Mouse (Mus musculus): Measurements from ENCODE around the gene Itsn2. TPM values are rescaled to one million over a fixed set of nuclear protein-coding genes. Genes with fewer than 3 reads are reported as not detected.
"Not testable (repeated sequence)": the region's sequence is repeated elsewhere in the genome, so short reads cannot be mapped to it uniquely, and the experiment has no call there.

The Itsn2 gene
- polyA plus RNA-seq (2012; rRNA removed) = 42.4 and 46.9 TPM in 2 replicates

- H3K27ac ChIP-seq (ENCODE audit: insufficient read depth, low read length) = peak within 1 kb of the TSS; percentile 91
- TF ChIP-seq POLR2A (IDR thresholded peaks at IDR 0.05; ENCODE audit: extremely low read depth, insufficient read depth, low read length) (no peak), CTCF (IDR thresholded peaks at IDR 0.05; ENCODE audit: extremely low read depth, insufficient read depth, low read length) (no peak)
These were observed at the start of gene Itsn2, which contains the start of gene Gm3625 for GRCm38 (mm10) chr12:4592541-4593165. Itsn2 (plus strand) TSS chr12:4592638. Gm3625 (minus strand) TSS chr12:4592927.

DNA sequence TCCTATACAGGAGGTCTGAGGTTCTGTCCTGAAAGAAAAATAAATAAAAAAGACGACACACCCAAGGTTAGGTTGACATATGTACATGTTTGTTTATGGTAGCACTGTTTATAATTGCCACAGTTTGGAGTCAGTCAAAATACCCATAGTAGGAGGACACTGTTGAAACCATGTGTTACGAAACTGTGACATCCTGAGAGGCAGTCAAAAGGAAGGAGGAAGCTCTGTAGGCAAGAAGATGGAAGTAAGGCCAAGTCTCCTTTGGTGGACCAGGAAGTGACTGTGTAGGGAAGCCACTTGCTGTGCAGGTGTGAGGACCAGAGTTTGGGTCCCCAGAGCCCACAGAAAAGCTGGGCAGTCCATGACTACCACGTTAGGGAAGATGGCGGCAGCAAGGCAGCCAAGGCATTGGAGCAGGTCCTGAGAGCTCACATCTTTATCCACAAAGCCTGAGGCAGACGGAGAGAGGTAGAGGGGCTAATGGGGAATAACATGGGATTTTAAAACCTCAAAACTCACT, 48.0 kb upstream of the Itsn2 start:
- TF ChIP-seq POLR2A (IDR thresholded peaks at IDR 0.05; ENCODE audit: extremely low read depth, insufficient read depth, low read length) (no peak), CTCF (IDR thresholded peaks at IDR 0.05; ENCODE audit: extremely low read depth, insufficient read depth, low read length) (no peak)

More at GRCm38 (mm10) chr12:4592541-4593165, at the start of gene Itsn2, which contains the start of gene Gm3625:
- Histone ChIP-seq H3K4me1 (ENCODE audit: control insufficient read depth, insufficient read depth, low read length) (peaks cover 9% of the 10 kb centered on the region), H3K4me3 (ENCODE audit: insufficient read depth, low read length) (peak within 1 kb of the TSS; percentile 59)

GRCm38 (mm10) chr12:4545425-4545824, 47.0 kb upstream of the Itsn2 start:
- no peak for TF ChIP-seq CTCF (IDR thresholded peaks at IDR 0.05; ENCODE audit: extremely low read depth, insufficient read depth, low read length)
- TF ChIP-seq POLR2A (IDR thresholded peaks at IDR 0.05; ENCODE audit: extremely low read depth, insufficient read depth, low read length) = no peak
- Histone ChIP-seq H3K4me3 (ENCODE audit: insufficient read depth, low read length) (no peak overlapping the region), H3K4me1 (ENCODE audit: control insufficient read depth, insufficient read depth, low read length) (no peaks in the 10 kb centered on the region), H3K27ac (ENCODE audit: insufficient read depth, low read length) (no peak overlapping the region)

More for the DNA sequence above, 48.0 kb upstream of the Itsn2 start:
- Histone ChIP-seq H3K4me3 (ENCODE audit: insufficient read depth, low read length) (no peak overlapping the region), H3K27ac (ENCODE audit: insufficient read depth, low read length) (no peak overlapping the region), H3K4me1 (ENCODE audit: control insufficient read depth, insufficient read depth, low read length) (no peaks in the 10 kb centered on the region)

- no peak for TF ChIP-seq CTCF (IDR thresholded peaks at IDR 0.05; ENCODE audit: extremely low read depth, insufficient read depth, low read length)
- Histone ChIP-seq H3K4me1 (ENCODE audit: control insufficient read depth, insufficient read depth, low read length) (no peaks in the 10 kb centered on the region), H3K27ac (ENCODE audit: insufficient read depth, low read length) (no peak overlapping the region), H3K4me3 (ENCODE audit: insufficient read depth, low read length) (no peak overlapping the region)
These were observed 45.9 kb upstream of the Itsn2 start for GRCm38 (mm10) chr12:4546491-4546890.

DNA sequence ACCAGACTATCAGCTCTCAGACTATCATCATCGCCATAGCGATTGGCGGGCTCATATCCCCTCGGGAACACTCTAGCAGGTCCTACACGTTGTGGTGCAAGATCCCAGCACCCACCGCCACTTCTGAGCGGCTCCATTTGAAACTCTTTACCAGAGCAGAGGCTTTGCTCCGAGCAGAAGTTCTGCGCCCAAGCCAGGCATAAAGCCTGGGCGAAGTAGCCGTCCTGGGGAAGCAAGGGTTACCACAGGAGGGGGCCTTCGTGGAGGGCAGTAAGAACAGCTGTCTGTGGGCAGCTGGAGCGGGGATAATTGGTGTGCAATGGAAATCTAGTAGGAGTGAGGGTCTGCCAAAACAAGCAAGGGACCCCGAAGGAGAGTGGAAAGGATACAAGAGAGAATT, 44.9 kb upstream of the Itsn2 start:
- no peak overlapping the region for H3K4me3 ChIP-seq (ENCODE audit: insufficient read depth, low read length)
- H3K27ac ChIP-seq (ENCODE audit: insufficient read depth, low read length) = no peak overlapping the region
- no peaks in the 10 kb centered on the region for H3K4me1 ChIP-seq (ENCODE audit: control insufficient read depth, insufficient read depth, low read length)
- no peak for TF ChIP-seq CTCF (IDR thresholded peaks at IDR 0.05; ENCODE audit: extremely low read depth, insufficient read depth, low read length)
- no peak for TF ChIP-seq POLR2A (IDR thresholded peaks at IDR 0.05; ENCODE audit: extremely low read depth, insufficient read depth, low read length)

- Histone ChIP-seq H3K4me3 (ENCODE audit: insufficient read depth, low read length) (no peak overlapping the region), H3K4me1 (ENCODE audit: control insufficient read depth, insufficient read depth, low read length) (no peaks in the 10 kb centered on the region), H3K27ac (ENCODE audit: insufficient read depth, low read length) (no peak overlapping the region)
- peak; percentile 87 for TF ChIP-seq CTCF (IDR thresholded peaks at IDR 0.05; ENCODE audit: extremely low read depth, insufficient read depth, low read length)
- TF ChIP-seq POLR2A (IDR thresholded peaks at IDR 0.05; ENCODE audit: extremely low read depth, insufficient read depth, low read length) = no peak
These were observed 44.1 kb upstream of the Itsn2 start for GRCm38 (mm10) chr12:4548053-4549013.

GRCm38 (mm10) chr12:4553704-4554103, 38.7 kb upstream of the Itsn2 start:
- not testable (repeated sequence) for H3K4me3 ChIP-seq (ENCODE audit: insufficient read depth, low read length)

DNA sequence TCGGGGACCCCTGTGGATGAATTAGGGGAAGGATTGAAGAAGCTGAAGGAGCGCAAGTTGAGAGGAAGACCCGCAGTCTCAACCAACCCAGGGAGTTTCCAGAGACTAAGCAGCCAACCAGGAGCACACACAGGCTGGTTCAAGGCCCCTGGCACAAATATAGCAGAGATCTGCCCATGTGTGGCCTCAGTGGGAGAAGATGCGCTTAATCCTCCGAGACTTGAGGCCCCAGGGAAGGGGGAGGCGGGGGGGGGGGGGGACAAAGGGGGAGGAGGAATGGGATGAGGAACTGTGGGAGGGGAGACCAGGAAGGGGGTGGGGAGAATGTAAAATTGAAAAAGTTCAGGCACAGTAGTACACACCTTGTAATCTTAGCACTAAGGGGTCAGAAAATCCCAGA, 37.0 kb upstream of the Itsn2 start:
- Histone ChIP-seq H3K4me3 (ENCODE audit: insufficient read depth, low read length) (no peak overlapping the region), H3K4me1 (ENCODE audit: control insufficient read depth, insufficient read depth, low read length) (no peaks in the 10 kb centered on the region), H3K27ac (ENCODE audit: insufficient read depth, low read length) (no peak overlapping the region)
- TF ChIP-seq POLR2A (IDR thresholded peaks at IDR 0.05; ENCODE audit: extremely low read depth, insufficient read depth, low read length) = no peak
- TF ChIP-seq CTCF (IDR thresholded peaks at IDR 0.05; ENCODE audit: extremely low read depth, insufficient read depth, low read length) = no peak

More at GRCm38 (mm10) chr12:4553704-4554103, 38.7 kb upstream of the Itsn2 start:
- not testable (repeated sequence) for H3K4me1 ChIP-seq (ENCODE audit: control insufficient read depth, insufficient read depth, low read length); H3K27ac ChIP-seq (ENCODE audit: insufficient read depth, low read length)

GRCm38 (mm10) chr12:4556891-4557290, 35.5 kb upstream of the Itsn2 start:
- no peak for TF ChIP-seq POLR2A (IDR thresholded peaks at IDR 0.05; ENCODE audit: extremely low read depth, insufficient read depth, low read length)
- no peak for TF ChIP-seq CTCF (IDR thresholded peaks at IDR 0.05; ENCODE audit: extremely low read depth, insufficient read depth, low read length)
- no peak overlapping the region for H3K4me3 ChIP-seq (ENCODE audit: insufficient read depth, low read length)
- H3K4me1 ChIP-seq (ENCODE audit: control insufficient read depth, insufficient read depth, low read length) = no peaks in the 10 kb centered on the region
- no peak overlapping the region for H3K27ac ChIP-seq (ENCODE audit: insufficient read depth, low read length)
